Mouse (Mus musculus) heart, postnatal 0 days (tissue): ENCODE data around the gene Sypl. TPM values are rescaled to one million over a fixed set of nuclear protein-coding genes. Genes with fewer than 3 reads are reported as not detected.

Experiments
- ATAC-seq: fragments of 200-750 bp; cut with Nextera tagmentation; 2 replicates; pipeline ENCODE4 v1.8.0; 2017; ENCODE audit warnings: low read depth, moderate number of reproducible peaks, moderate library complexity; ENCODE audit not compliant: insufficient read depth
- DNase-seq: peaks from one replicate; pipeline ENCODE4 v3.0.0-alpha.2; 2016; ENCODE audit warnings: low spot score
- H3K27ac ChIP-seq: fragments of 300-500 bp; sonication (generic); 2 replicates; pipeline ENCODE4 v1.5.1; 2014; ENCODE audit warnings: low read depth, mild to moderate bottlenecking
- H3K27me3 ChIP-seq: fragments of 300-500 bp; sonication (generic); 2 replicates; pipeline ENCODE4 v1.6.1; 2014; ENCODE audit warnings: low read length, mixed read lengths; ENCODE audit not compliant: control insufficient read depth, insufficient read depth
- H3K36me3 ChIP-seq: fragments of 300-500 bp; sonication (generic); replicated peaks from 2 replicates; pipeline ENCODE4 v1.6.1; 2014; ENCODE audit warnings: low read length, mixed read lengths; ENCODE audit not compliant: control insufficient read depth, insufficient read depth
- H3K4me1 ChIP-seq: fragments of 300-500 bp; sonication (generic); 2 replicates; pipeline ENCODE4 v1.6.1; 2014; ENCODE audit warnings: antibody characterized with exemption; ENCODE audit not compliant: control insufficient read depth, insufficient read depth
- H3K4me2 ChIP-seq: fragments of 300-500 bp; sonication (generic); 2 replicates; pipeline ENCODE4 v1.6.1; 2014; ENCODE audit warnings: low read depth, mild to moderate bottlenecking, low read length, moderate library complexity
- H3K4me3 ChIP-seq: fragments of 300-500 bp; sonication (generic); 2 replicates; pipeline ENCODE4 v1.5.1; 2014; ENCODE audit warnings: low read depth, low read length
- H3K9ac ChIP-seq: fragments of 300-500 bp; sonication (generic); replicated peaks from 2 replicates; pipeline ENCODE4 v1.6.1; 2014; ENCODE audit warnings: low read depth, low read length, mixed read lengths
- H3K9me3 ChIP-seq: fragments of 300-500 bp; sonication (generic); replicated peaks from 2 replicates; pipeline ENCODE4 v1.6.1; 2016; ENCODE audit warnings: low read length; ENCODE audit not compliant: control insufficient read depth
- CTCF ChIP-seq: IDR thresholded peaks from 2 replicates; pipeline ENCODE4 v1.5.1; 2016; ENCODE audit warnings: antibody characterized with exemption, control low read depth, low read depth
- EP300 ChIP-seq: IDR thresholded peaks from 2 replicates; pipeline ENCODE4 v1.6.1; 2016; ENCODE audit warnings: antibody characterized with exemption, low read depth
- WGBS: fragments of 180-500 bp; shearing (Covaris S2); extraction: QIAGEN DNeasy Blood & Tissue Kit; methylation state at CpG from one replicate; pipeline ENCODE4 v1.1.7; 2014; 5-methylcytosine and 5-hydroxymethylcytosine counted together
- polyA plus RNA-seq: library from polyadenylated mRNA; unstranded; fragments of >200 nt; fragmentation: Nextera tagmentation; extraction: Ambion mirVana; gene quantifications from 2 replicates; pipeline ENCODE4 v1.2.1, GENCODE M21; 2015
- total RNA-seq: library from RNA; depleted of rRNA; stranded (reverse); fragments of >200 nt; gene quantifications from 2 replicates; pipeline ENCODE4 v1.2.3, GENCODE M21; 2014; ENCODE audit warnings: low replicate concordance

Sypl gene
- total and polyA plus RNA-seq, 2 experiments from 2014 or later: 45.0 to 91.1 TPM

GRCm38 (mm10) chr12:32912772-32913171 lies 40.9 kb upstream of the Sypl start:
- H3K9me3 ChIP-seq: no peaks in the 10 kb centered on the region
- DNase-seq: no peak
- no peak for TF ChIP-seq EP300
- no peak for TF ChIP-seq CTCF
- H3K9ac ChIP-seq: no peak overlapping the region
- no peak overlapping the region for H3K27ac ChIP-seq
- no peak overlapping the region for H3K4me2 ChIP-seq
- no peak for ATAC-seq
- no peak overlapping the region for H3K4me3 ChIP-seq
- H3K36me3 ChIP-seq: no peaks in the 10 kb centered on the region
- WGBS: 74% methylated on average over 5 of the region's 5 CpGs
- no peaks in the 10 kb centered on the region for H3K4me1 ChIP-seq
- H3K27me3 ChIP-seq: peaks cover 7% of the 10 kb centered on the region; the same call in 1 of the 2 replicates

GRCm38 (mm10) chr12:32918683-32919082 lies 35.0 kb upstream of the Sypl start:
- no peaks in the 10 kb centered on the region for H3K27me3 ChIP-seq
- H3K27ac ChIP-seq: no peak overlapping the region
- H3K9ac ChIP-seq: no peak overlapping the region
- DNase-seq: no peak
- H3K4me2 ChIP-seq: no peak overlapping the region
- H3K4me1 ChIP-seq: 0 out of 2 replicates have a peak, but pooled peaks cover 5% of the 10 kb centered on the region
- H3K9me3 ChIP-seq: peaks cover 4% of the 10 kb centered on the region; the same call in 1 of the 2 replicates
- ATAC-seq: no peak
- 73% methylated on average over 7 of the region's 7 CpGs for WGBS
- no peaks in the 10 kb centered on the region for H3K36me3 ChIP-seq
- no peak overlapping the region for H3K4me3 ChIP-seq
- no peak for TF ChIP-seq CTCF
- TF ChIP-seq EP300: no peak

GRCm38 (mm10) chr12:32919091-32919490 lies 34.6 kb upstream of the Sypl start:
- H3K9me3 ChIP-seq: peaks cover 4% of the 10 kb centered on the region; the same call in 1 of the 2 replicates
- 62% methylated on average over 3 of the region's 3 CpGs for WGBS
- TF ChIP-seq EP300 (no peak), CTCF (no peak)
- H3K27me3 ChIP-seq: no peaks in the 10 kb centered on the region
- no peak overlapping the region for H3K27ac ChIP-seq
- ATAC-seq (no peak), DNase-seq (no peak)
- no peaks in the 10 kb centered on the region for H3K36me3 ChIP-seq
- 0 out of 2 replicates have a peak, but pooled peaks cover 5% of the 10 kb centered on the region for H3K4me1 ChIP-seq
- no peak overlapping the region for H3K4me3 ChIP-seq
- H3K4me2 ChIP-seq: no peak overlapping the region
- H3K9ac ChIP-seq: no peak overlapping the region

- WGBS: 82% methylated on average over 5 of the region's 5 CpGs
- Histone ChIP-seq H3K27me3 (no peaks in the 10 kb centered on the region), H3K9ac (no peak overlapping the region), H3K36me3 (no peaks in the 10 kb centered on the region), H3K4me2 (no peak overlapping the region), H3K4me3 (no peak overlapping the region), H3K27ac (no peak overlapping the region), H3K9me3 (peaks cover 4% of the 10 kb centered on the region; the same call in 1 of the 2 replicates), H3K4me1 (0 out of 2 replicates have a peak, but pooled peaks cover 5% of the 10 kb centered on the region)
- TF ChIP-seq EP300 (no peak), CTCF (no peak)
- DNase-seq (no peak), ATAC-seq (no peak)
These were observed 34.2 kb upstream of the Sypl start for GRCm38 (mm10) chr12:32919527-32919926.

- H3K9ac ChIP-seq: no peak overlapping the region
- H3K27ac ChIP-seq: no peak overlapping the region
- H3K4me1 ChIP-seq: 0 out of 2 replicates have a peak, but pooled peaks cover 5% of the 10 kb centered on the region
- H3K4me3 ChIP-seq: no peak overlapping the region
- 67% methylated on average over 8 of the region's 8 CpGs for whole genome bisulfite sequencing
- H3K36me3 ChIP-seq: no peaks in the 10 kb centered on the region
- no peak for ATAC-seq
- TF ChIP-seq CTCF: peak; percentile 79
- no peak for TF ChIP-seq EP300
- peaks cover 4% of the 10 kb centered on the region; the same call in 1 of the 2 replicates for H3K9me3 ChIP-seq
- no peaks in the 10 kb centered on the region for H3K27me3 ChIP-seq
- DNase-seq: peak; percentile 35
- no peak overlapping the region for H3K4me2 ChIP-seq
These were observed 33.4 kb upstream of the Sypl start for GRCm38 (mm10) chr12:32920185-32920788.
